Mouse (Mus musculus): ENCODE measurements at regions not wholly inside any gene's neighbourhood (a gene's known extent, or its start where the extent isn't known, plus 50 kb on each side); places are given as distances from the start of the nearest gene placed in this dataset.

GRCm38 (mm10) chr17:27363911-27364310 is 157.3 kb downstream of the Grm4 start:
- Histone ChIP-seq H3K9me3 (replicated peaks; ENCODE audit: insufficient read depth, low read length) (no peaks in the 10 kb centered on the region), H3K27me3 (ENCODE audit: control insufficient read depth in 1 of 2, insufficient read depth in 2 of 2, low read length in 2 of 2) (no peaks in the 10 kb centered on the region; a peak in 1 of 4 replicates), H3K36me3 (ENCODE audit: control insufficient read depth in 1 of 2, insufficient read depth in 2 of 2, low read length in 2 of 2) (no peaks in the 10 kb centered on the region), H3K9ac (ENCODE audit: control insufficient read depth, low read depth, low read length, poor library complexity, severe bottlenecking) (no peak overlapping the region), H3K4me3 (ENCODE audit: control insufficient read depth in 1 of 2, insufficient read depth in 1 of 2, low read depth in 2 of 2, low read length in 2 of 2) (no peak overlapping the region), H3K79me2 (ENCODE audit: control insufficient read depth, insufficient read depth, low read length, poor library complexity) (no peaks in the 10 kb centered on the region), H3K27ac (ENCODE audit: control insufficient read depth, low read depth, low read length) (no peak overlapping the region), H3K4me1 (ENCODE audit: control insufficient read depth in 1 of 2, insufficient read depth in 2 of 2, low read length in 2 of 2) (no peaks in the 10 kb centered on the region)
- no peak for DNase-seq (ENCODE audit: low read depth, low spot score)
- TF ChIP-seq E2F4 (IDR thresholded peaks at IDR 0.05; ENCODE audit: borderline replicate concordance, low read depth, low read length) (no peak), MYC (IDR thresholded peaks at IDR 0.05; ENCODE audit: low read depth, low read length) (no peak), EP300 (IDR thresholded peaks at IDR 0.05; ENCODE audit: low read depth in 1 of 2, low read length in 2 of 2) (no peak), ELF1 (IDR thresholded peaks at IDR 0.05; ENCODE audit: low read depth, low read length) (no peak), USF2 (IDR thresholded peaks at IDR 0.05; ENCODE audit: borderline replicate concordance in 1 of 2, insufficient read depth in 1 of 2, low read depth in 1 of 2, low read length in 2 of 2) (no peak), SMC3 (IDR thresholded peaks at IDR 0.05; ENCODE audit: low read depth, low read length) (no peak)

- H3K4me3 ChIP-seq (ENCODE audit: control insufficient read depth in 1 of 2, insufficient read depth in 1 of 2, low read depth in 2 of 2, low read length in 2 of 2): no peak overlapping the region
- DNase-seq (ENCODE audit: low read depth, low spot score): no peak
- no peak overlapping the region for H3K9ac ChIP-seq (ENCODE audit: control insufficient read depth, low read depth, low read length, poor library complexity, severe bottlenecking)
- no peak overlapping the region for H3K27ac ChIP-seq (ENCODE audit: control insufficient read depth, low read depth, low read length)
- no peaks in the 10 kb centered on the region; a peak in 1 of 4 replicates for H3K27me3 ChIP-seq (ENCODE audit: control insufficient read depth in 1 of 2, insufficient read depth in 2 of 2, low read length in 2 of 2)
- no peak for TF ChIP-seq RCOR1 (IDR thresholded peaks at IDR 0.05; ENCODE audit: low read depth, low read length)
- no peak for TF ChIP-seq ETS1 (IDR thresholded peaks at IDR 0.05; ENCODE audit: low read depth, low read length)
- no peak for TF ChIP-seq MYC (IDR thresholded peaks at IDR 0.05; ENCODE audit: low read depth, low read length)
- no peak for TF ChIP-seq USF2 (IDR thresholded peaks at IDR 0.05; ENCODE audit: borderline replicate concordance in 1 of 2, insufficient read depth in 1 of 2, low read depth in 1 of 2, low read length in 2 of 2)
- no peak for TF ChIP-seq ZKSCAN1 (IDR thresholded peaks at IDR 0.05; ENCODE audit: low read depth, low read length)
- TF ChIP-seq RAD21 (IDR thresholded peaks at IDR 0.05; ENCODE audit: low read depth, low read length): no peak
- TF ChIP-seq MEF2A (IDR thresholded peaks at IDR 0.05; ENCODE audit: extremely low read depth, insufficient replicate concordance, low read depth, low read length, poor library complexity, severe bottlenecking): no peak
- no peak for TF ChIP-seq CTCF (IDR thresholded peaks at IDR 0.05 in 2 of 3, conservative IDR thresholded peaks at IDR 0.05 in 1 of 3; ENCODE audit: control insufficient read depth in 1 of 3, insufficient read depth in 1 of 3, low read depth in 2 of 3, low read length in 3 of 3, poor library complexity in 1 of 3, severe bottlenecking in 1 of 3)
- TF ChIP-seq SMC3 (IDR thresholded peaks at IDR 0.05; ENCODE audit: low read depth, low read length): no peak
- TF ChIP-seq CHD1 (IDR thresholded peaks at IDR 0.05; ENCODE audit: low read depth, low read length): no peak
- TF ChIP-seq TBP (IDR thresholded peaks at IDR 0.05; ENCODE audit: low read depth, low read length): no peak
- no peak for TF ChIP-seq NRF1 (IDR thresholded peaks at IDR 0.05; ENCODE audit: insufficient read depth, low read depth, low read length, poor library complexity, severe bottlenecking)
- no peak for TF ChIP-seq MAZ (IDR thresholded peaks at IDR 0.05; ENCODE audit: low read depth, low read length)
- H3K4me1 ChIP-seq (ENCODE audit: control insufficient read depth in 1 of 2, insufficient read depth in 2 of 2, low read length in 2 of 2): no peaks in the 10 kb centered on the region
- no peaks in the 10 kb centered on the region for H3K9me3 ChIP-seq (replicated peaks; ENCODE audit: insufficient read depth, low read length)
- no peaks in the 10 kb centered on the region for H3K79me2 ChIP-seq (ENCODE audit: control insufficient read depth, insufficient read depth, low read length, poor library complexity)
- no peaks in the 10 kb centered on the region for H3K36me3 ChIP-seq (ENCODE audit: control insufficient read depth in 1 of 2, insufficient read depth in 2 of 2, low read length in 2 of 2)
Observed at GRCm38 (mm10) chr17:27362221-27362620, 158.0 kb upstream of the Lemd2 start.
